Mouse (Mus musculus) neural tube, embryonic 11.5 days (tissue): Measurements from ENCODE around the gene Nkx1-2. TPM values are rescaled to one million over a fixed set of nuclear protein-coding genes. Genes with fewer than 3 reads are reported as not detected.
A peak's percentile ranks its signal among the peaks of the same experiment; 100 is the strongest.

Experiments
- ATAC-seq: fragments of 200-750 bp; cut with Nextera tagmentation; 2 replicates; pipeline ENCODE4 v1.8.0; 2017; ENCODE audit warnings: moderate number of reproducible peaks, mild to moderate bottlenecking, moderate TSS enrichment, moderate library complexity; ENCODE audit not compliant: insufficient read depth, low FRiP score, low TSS enrichment
- DNase-seq: peaks from one replicate; pipeline ENCODE4 v3.0.0-alpha.2; 2015; ENCODE audit warnings: low spot score
- H3K27ac ChIP-seq: fragments of 300-500 bp; sonication (generic); 2 replicates; pipeline ENCODE4 v1.5.1; 2014; ENCODE audit warnings: low read depth, mild to moderate bottlenecking, low read length
- H3K27me3 ChIP-seq: fragments of 300-500 bp; sonication (generic); 2 replicates; pipeline ENCODE4 v1.6.1; 2014; ENCODE audit warnings: mild to moderate bottlenecking, low read length, mixed read lengths; ENCODE audit not compliant: control insufficient read depth, insufficient read depth
- H3K36me3 ChIP-seq: fragments of 300-500 bp; sonication (generic); 2 replicates; pipeline ENCODE4 v1.6.1; 2014; ENCODE audit warnings: mild to moderate bottlenecking, low read length, moderate library complexity, mixed read lengths; ENCODE audit not compliant: control insufficient read depth, insufficient read depth
- H3K4me1 ChIP-seq: fragments of 300-500 bp; sonication (generic); 2 replicates; pipeline ENCODE4 v1.6.1; 2014; ENCODE audit warnings: low read length, mixed read lengths; ENCODE audit not compliant: control insufficient read depth, insufficient read depth
- H3K4me2 ChIP-seq: fragments of 300-500 bp; sonication (generic); 2 replicates; pipeline ENCODE4 v1.6.1; 2014; ENCODE audit warnings: low read depth, mild to moderate bottlenecking, moderate library complexity
- H3K4me3 ChIP-seq: fragments of 300-500 bp; sonication (generic); 2 replicates; pipeline ENCODE4 v1.5.1; 2014; ENCODE audit warnings: low read depth, low read length
- H3K9ac ChIP-seq: fragments of 300-500 bp; sonication (generic); 2 replicates; pipeline ENCODE4 v1.6.1; 2014; ENCODE audit warnings: mild to moderate bottlenecking, low read length
- H3K9me3 ChIP-seq: fragments of 300-500 bp; sonication (generic); 2 replicates; pipeline ENCODE4 v1.6.1; 2016; ENCODE audit warnings: low read length; ENCODE audit not compliant: control insufficient read depth
- WGBS: fragments of 180-500 bp; shearing (Covaris S2); extraction: QIAGEN DNeasy Blood & Tissue Kit; methylation state at CpG from one replicate; pipeline ENCODE4 v1.1.7; 2014; 5-methylcytosine and 5-hydroxymethylcytosine counted together
- polyA plus RNA-seq: library from polyadenylated mRNA; unstranded; fragments of >200 nt; fragmentation: Nextera tagmentation; extraction: Ambion mirVana; gene quantifications from 2 replicates; pipeline ENCODE4 v1.2.1, GENCODE M21; 2014

Nkx1-2 gene
- polyA plus RNA-seq, 1 experiment from 2014 or later: 1.3 TPM

GRCm38 (mm10) chr7:132610468-132611318, 11.3 kb upstream of the Nkx1-2 start, which contains the start of gene Lhpp:
TSS of gene Lhpp (plus strand) at chr7:132610638.
- peak within 1 kb of the TSS; percentile 69 for H3K9ac ChIP-seq
- H3K9me3 ChIP-seq: no peaks in the 10 kb centered on the region
- DNase-seq (peak; percentile 88), ATAC-seq (peak; percentile 83)
- H3K4me2 ChIP-seq: peak within 1 kb of the TSS; percentile 70
- 7% methylated on average over 44 of the region's 44 CpGs for WGBS
- no peaks in the 10 kb centered on the region for H3K27me3 ChIP-seq
- no peaks in the 10 kb centered on the region for H3K36me3 ChIP-seq
- H3K27ac ChIP-seq: no peak within 1 kb of the TSS
- peak within 1 kb of the TSS; percentile 51 for H3K4me3 ChIP-seq
- peaks cover 9% of the 10 kb centered on the region for H3K4me1 ChIP-seq

GRCm38 (mm10) chr7:132608316-132609020, 9.0 kb upstream of the Nkx1-2 start:
- no peak for DNase-seq
- 98% methylated on average over 4 of the region's 4 CpGs for WGBS
- H3K4me1 ChIP-seq: 0 out of 2 replicates have a peak, but pooled peaks cover 3% of the 10 kb centered on the region
- no peak for ATAC-seq
- 0 out of 2 replicates have a peak, but pooled peaks cover 4% of the 10 kb centered on the region for H3K27me3 ChIP-seq
- no peak overlapping the region for H3K4me2 ChIP-seq
- H3K9me3 ChIP-seq: no peaks in the 10 kb centered on the region
- H3K4me3 ChIP-seq: no peak overlapping the region
- H3K9ac ChIP-seq: no peak overlapping the region
- H3K27ac ChIP-seq: no peak overlapping the region
- no peaks in the 10 kb centered on the region for H3K36me3 ChIP-seq

GRCm38 (mm10) chr7:132605689-132606088, 6.3 kb upstream of the Nkx1-2 start:
- 0 out of 2 replicates have a peak, but pooled peaks cover 6% of the 10 kb centered on the region for H3K4me1 ChIP-seq
- H3K27ac ChIP-seq: no peak overlapping the region
- H3K9me3 ChIP-seq: no peaks in the 10 kb centered on the region
- ATAC-seq: no peak
- H3K36me3 ChIP-seq: no peaks in the 10 kb centered on the region
- no peak overlapping the region for H3K9ac ChIP-seq
- peaks cover 11% of the 10 kb centered on the region for H3K27me3 ChIP-seq
- no peak for DNase-seq
- no peak overlapping the region for H3K4me2 ChIP-seq
- H3K4me3 ChIP-seq: no peak overlapping the region
- WGBS: 61% methylated on average over 5 of the region's 5 CpGs

GRCm38 (mm10) chr7:132604720-132605119, 5.3 kb upstream of the Nkx1-2 start:
- H3K9me3 ChIP-seq: no peaks in the 10 kb centered on the region
- no peak overlapping the region for H3K4me3 ChIP-seq
- 90% methylated on average over 4 of the region's 4 CpGs for WGBS
- ATAC-seq: no peak
- H3K36me3 ChIP-seq: no peaks in the 10 kb centered on the region
- peaks cover 20% of the 10 kb centered on the region for H3K27me3 ChIP-seq
- H3K27ac ChIP-seq: no peak overlapping the region
- H3K9ac ChIP-seq: no peak overlapping the region
- peaks cover 8% of the 10 kb centered on the region; the same call in 1 of the 2 replicates for H3K4me1 ChIP-seq
- no peak for DNase-seq
- no peak overlapping the region for H3K4me2 ChIP-seq

GRCm38 (mm10) chr7:132600926-132601325, 1.5 kb upstream of the Nkx1-2 start:
- Histone ChIP-seq H3K4me3 (no peak overlapping the region), H3K4me1 (peaks cover 23% of the 10 kb centered on the region), H3K27ac (no peak overlapping the region), H3K9me3 (no peaks in the 10 kb centered on the region), H3K36me3 (no peaks in the 10 kb centered on the region), H3K4me2 (no peak overlapping the region), H3K9ac (no peak overlapping the region), H3K27me3 (peaks cover 58% of the 10 kb centered on the region)
- WGBS: 8% methylated on average over 8 of the region's 8 CpGs
- no peak for ATAC-seq
- no peak for DNase-seq

- no peaks in the 10 kb centered on the region for H3K36me3 ChIP-seq
- H3K9me3 ChIP-seq: no peaks in the 10 kb centered on the region
- peaks cover 23% of the 10 kb centered on the region for H3K4me1 ChIP-seq
- H3K9ac ChIP-seq: no peak overlapping the region
- H3K4me3 ChIP-seq: peak overlapping the region; percentile 31
- peak overlapping the region; percentile 55 for H3K4me2 ChIP-seq
- H3K27ac ChIP-seq: no peak overlapping the region
- no peak for ATAC-seq
- WGBS: 3% methylated on average over 9 of the region's 9 CpGs
- DNase-seq: no peak
- peaks cover 61% of the 10 kb centered on the region for H3K27me3 ChIP-seq
Measured at GRCm38 (mm10) chr7:132600026-132600425, 589 bp upstream of the Nkx1-2 start.

GRCm38 (mm10) chr7:132597251-132598041, 2.0 kb downstream of the Nkx1-2 start:
- peaks cover 23% of the 10 kb centered on the region for H3K4me1 ChIP-seq
- no peak for ATAC-seq
- under 1% methylated on average over 55 of the region's 60 CpGs for WGBS

GRCm38 (mm10) chr7:132596557-132597250, 2.7 kb downstream of the Nkx1-2 start:
- Histone ChIP-seq H3K27ac (no peak overlapping the region), H3K4me1 (peaks cover 23% of the 10 kb centered on the region), H3K27me3 (peaks cover 57% of the 10 kb centered on the region), H3K9me3 (no peaks in the 10 kb centered on the region), H3K4me3 (peak overlapping the region; percentile 39), H3K36me3 (no peaks in the 10 kb centered on the region), H3K4me2 (peak overlapping the region; percentile 83), H3K9ac (no peak overlapping the region)
- no peak for DNase-seq
- WGBS: 7% methylated on average over 26 of the region's 26 CpGs
- ATAC-seq: no peak

More at GRCm38 (mm10) chr7:132597251-132598041, 2.0 kb downstream of the Nkx1-2 start:
- Histone ChIP-seq H3K4me3 (peak overlapping the region; percentile 39), H3K27me3 (peaks cover 57% of the 10 kb centered on the region), H3K4me2 (peak overlapping the region; percentile 83), H3K9me3 (no peaks in the 10 kb centered on the region), H3K27ac (no peak overlapping the region), H3K9ac (peak overlapping the region; percentile 18), H3K36me3 (no peaks in the 10 kb centered on the region)
- DNase-seq: peak; percentile 56
